Mouse (Mus musculus) bone marrow macrophage, adult 2 months (primary cell): ENCODE data around the gene Sugt1. TPM values are rescaled to one million over a fixed set of nuclear protein-coding genes. Genes with fewer than 3 reads are reported as not detected.
A peak's percentile ranks its signal among the peaks of the same experiment; 100 is the strongest.

ENCODE experiments used
- H3K27ac ChIP-seq: 2 replicates; pipeline ENCODE4 v1.5.1; 2012; ENCODE audit warnings: low read depth, low read length; ENCODE audit not compliant: insufficient read depth
- H3K4me1 ChIP-seq: 2 replicates; pipeline ENCODE4 v1.6.1; 2012; ENCODE audit warnings: low read length; ENCODE audit not compliant: control insufficient read depth, insufficient read depth
- H3K4me3 ChIP-seq: 2 replicates; pipeline ENCODE4 v1.5.1; 2012; ENCODE audit warnings: mild to moderate bottlenecking, low read length, moderate library complexity; ENCODE audit not compliant: insufficient read depth
- CTCF ChIP-seq: IDR thresholded peaks from 2 replicates; pipeline ENCODE4 v1.5.1; 2012; ENCODE audit warnings: low read depth, mild to moderate bottlenecking, low read length, moderate library complexity
- POLR2A ChIP-seq: IDR thresholded peaks from 2 replicates; pipeline ENCODE4 v1.6.1; 2012; ENCODE audit warnings: mild to moderate bottlenecking, low read depth, low read length, borderline replicate concordance
- polyA plus RNA-seq: library from polyadenylated mRNA; stranded (reverse); fragments of >200 nt; gene quantifications from 2 replicates; pipeline ENCODE4 v1.2.4, GENCODE M21; 2012; ENCODE audit not compliant: missing spikeins, insufficient read depth, insufficient read length

The Sugt1 gene
- polyA plus RNA-seq, 1 experiment = 179 TPM

DNA sequence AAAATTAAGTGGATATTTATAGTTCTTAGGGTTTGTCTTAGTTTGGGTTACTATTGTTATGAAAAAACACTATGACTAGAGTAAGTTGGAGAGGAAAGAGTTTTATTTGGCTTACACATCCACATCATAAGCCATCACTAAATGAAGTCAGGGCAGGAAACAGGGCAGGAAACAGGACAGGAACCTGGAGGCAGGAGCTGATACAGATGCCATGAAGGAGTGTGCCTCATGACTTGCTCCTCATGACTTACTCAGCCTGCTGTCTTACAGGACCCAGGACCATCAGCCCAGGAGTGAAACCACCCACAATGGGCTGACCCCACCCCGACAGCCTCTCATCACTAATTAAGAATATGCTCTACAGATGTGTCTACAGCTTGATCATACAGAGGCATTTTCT is 13.1 kb upstream of the Sugt1 start:
- TF ChIP-seq POLR2A (no peak), CTCF (no peak)
- Histone ChIP-seq H3K4me1 (no peaks in the 10 kb centered on the region), H3K4me3 (no peak overlapping the region), H3K27ac (no peak overlapping the region)

GRCm38 (mm10) chr14:79583526-79584245 is 3.8 kb upstream of the Sugt1 start:
- Histone ChIP-seq H3K27ac (no peak overlapping the region), H3K4me1 (peaks cover 5% of the 10 kb centered on the region), H3K4me3 (no peak overlapping the region)
- TF ChIP-seq CTCF = no peak
- no peak for TF ChIP-seq POLR2A

DNA sequence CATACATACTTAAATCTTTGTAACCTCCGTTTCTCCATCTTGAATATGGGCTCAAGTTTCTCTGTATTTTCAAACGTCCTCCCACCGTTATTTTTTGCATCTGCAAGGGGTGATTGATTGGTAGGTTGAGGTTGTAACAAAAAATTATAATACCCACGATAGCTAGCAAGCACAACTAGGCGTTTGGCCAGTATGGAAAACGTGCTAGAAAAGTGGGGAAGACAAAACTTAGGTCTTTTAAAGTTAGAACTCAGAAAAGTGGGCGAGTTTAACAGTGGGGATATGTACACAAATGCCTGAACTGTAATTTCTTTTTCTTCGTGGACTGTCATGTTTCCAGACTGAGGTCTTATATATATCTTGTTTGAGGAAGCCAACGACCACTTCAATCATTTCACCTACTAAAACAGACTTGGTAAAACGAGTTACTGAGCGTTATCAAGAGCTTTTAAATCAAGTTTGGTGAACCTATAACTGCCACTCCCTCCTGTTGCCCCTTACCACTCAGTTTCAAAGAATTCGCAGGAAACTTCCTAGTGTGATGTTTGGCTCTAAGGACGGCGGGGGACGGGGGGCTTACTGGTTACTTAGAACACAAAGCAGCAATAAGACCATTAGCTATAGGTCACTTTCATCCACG is 872 bp upstream of the Sugt1 start:
- H3K4me1 ChIP-seq = peaks cover 15% of the 10 kb centered on the region
- TF ChIP-seq CTCF (no peak), POLR2A (no peak)

DNA sequence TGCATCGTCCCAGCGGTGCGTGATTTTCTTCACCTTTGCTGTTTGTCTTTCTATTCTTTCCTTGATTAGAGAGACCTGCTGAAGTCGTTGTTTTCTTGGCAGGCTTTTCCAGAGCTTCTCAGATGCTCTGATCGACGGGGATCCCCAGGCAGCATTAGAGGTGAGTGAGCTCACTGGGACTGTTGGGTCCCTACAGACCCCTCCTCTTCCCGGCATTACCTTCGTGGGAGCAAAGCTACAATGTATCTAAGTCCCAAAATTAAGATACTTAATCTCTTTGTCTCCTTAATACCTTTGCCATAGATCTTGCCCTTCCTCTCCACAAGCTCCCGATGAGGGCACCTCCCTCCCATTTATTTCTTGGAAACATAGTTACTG is 350 bp downstream of the Sugt1 start:
- Histone ChIP-seq H3K4me1 (peaks cover 18% of the 10 kb centered on the region), H3K27ac (peak overlapping the region; percentile 49), H3K4me3 (peak overlapping the region; percentile 76)
- TF ChIP-seq CTCF (no peak), POLR2A (no peak)

More for the DNA sequence above, 872 bp upstream of the Sugt1 start:
- Histone ChIP-seq H3K4me3 (peak overlapping the region; percentile 76), H3K27ac (peak overlapping the region; percentile 85)

DNA sequence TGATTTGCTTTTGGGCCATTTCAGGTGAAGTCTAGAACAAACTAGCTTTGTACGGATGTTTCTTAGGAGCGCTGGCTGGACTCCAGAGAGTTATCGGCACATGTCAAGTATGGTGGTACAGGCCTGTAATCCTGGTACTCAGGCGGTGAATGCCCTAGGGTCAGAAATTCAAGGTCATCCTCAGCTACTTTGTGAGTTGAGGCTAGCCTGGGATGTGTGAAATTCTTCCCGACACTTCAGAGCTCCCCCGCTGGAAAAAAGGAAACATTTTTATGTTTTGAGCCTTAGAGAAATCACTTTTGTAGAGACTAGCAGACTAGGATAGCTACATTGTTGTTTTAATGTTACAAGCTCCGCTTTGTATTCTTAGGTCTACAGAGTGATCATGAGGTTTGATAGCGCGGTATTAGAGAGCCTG is 1.1 kb downstream of the Sugt1 start:
- TF ChIP-seq CTCF (no peak), POLR2A (no peak)
- peak overlapping the region; percentile 32 for H3K4me3 ChIP-seq
- H3K4me1 ChIP-seq = peaks cover 18% of the 10 kb centered on the region
- no peak overlapping the region for H3K27ac ChIP-seq

- H3K4me1 ChIP-seq = peaks cover 18% of the 10 kb centered on the region
- TF ChIP-seq CTCF (no peak), POLR2A (no peak)
- H3K27ac ChIP-seq = no peak overlapping the region
- H3K4me3 ChIP-seq = no peak overlapping the region
These were observed 1.9 kb downstream of the Sugt1 start for GRCm38 (mm10) chr14:79589401-79589800.

GRCm38 (mm10) chr14:79590916-79591315 is 3.4 kb downstream of the Sugt1 start:
- H3K4me3 ChIP-seq = no peak overlapping the region
- H3K4me1 ChIP-seq = peaks cover 18% of the 10 kb centered on the region
- no peak overlapping the region for H3K27ac ChIP-seq
- TF ChIP-seq CTCF = no peak
- TF ChIP-seq POLR2A = no peak

GRCm38 (mm10) chr14:79591611-79592010 is 4.1 kb downstream of the Sugt1 start:
- no peak for TF ChIP-seq POLR2A
- no peak for TF ChIP-seq CTCF

DNA sequence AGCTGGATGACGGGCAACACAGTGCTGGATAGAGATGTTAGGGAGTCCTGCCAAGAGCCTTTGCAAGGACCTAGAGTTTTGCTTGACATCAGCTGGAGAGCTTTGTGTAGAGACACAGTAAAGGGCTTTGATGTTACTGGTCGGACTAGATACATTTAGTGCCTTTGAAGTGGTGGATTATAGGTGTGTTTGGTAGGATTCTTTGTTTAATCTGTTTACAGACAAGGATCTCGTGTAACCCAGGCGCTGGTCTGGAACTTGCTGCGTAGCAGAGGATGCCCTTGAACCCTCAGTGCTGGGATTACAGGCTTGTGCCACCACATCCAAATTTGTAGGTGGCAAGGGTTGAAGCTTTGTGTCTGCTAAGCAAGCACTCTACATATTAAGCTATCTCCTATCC is 6.6 kb downstream of the Sugt1 start:
- Histone ChIP-seq H3K4me1 (peaks cover 10% of the 10 kb centered on the region; the same call in 1 of the 2 replicates), H3K27ac (no peak overlapping the region), H3K4me3 (no peak overlapping the region)
- no peak for TF ChIP-seq CTCF
- no peak for TF ChIP-seq POLR2A

More at GRCm38 (mm10) chr14:79591611-79592010, 4.1 kb downstream of the Sugt1 start:
- H3K4me1 ChIP-seq = peaks cover 16% of the 10 kb centered on the region
- H3K4me3 ChIP-seq = no peak overlapping the region
- no peak overlapping the region for H3K27ac ChIP-seq

GRCm38 (mm10) chr14:79596602-79597001 is 9.1 kb downstream of the Sugt1 start:
- no peak for TF ChIP-seq POLR2A
- Histone ChIP-seq H3K4me3 (no peak overlapping the region), H3K4me1 (peaks cover 3% of the 10 kb centered on the region; the same call in 1 of the 2 replicates), H3K27ac (no peak overlapping the region)
